Mouse (Mus musculus) limb, embryonic 15.5 days (tissue): ENCODE measurements around the gene Ero1lb. TPM values are rescaled to one million over a fixed set of nuclear protein-coding genes. Genes with fewer than 3 reads are reported as not detected.
"Not testable (repeated sequence)": the region's sequence is repeated elsewhere in the genome, so short reads cannot be mapped to it uniquely, and the experiment has no call there.

Experiments used
- ATAC-seq: fragments of 200-750 bp; cut with Nextera tagmentation; 2 replicates; pipeline ENCODE4 v1.8.0; 2017; ENCODE audit warnings: low read depth, moderate TSS enrichment; ENCODE audit not compliant: insufficient number of reproducible peaks, low FRiP score, low TSS enrichment
- H3K27ac ChIP-seq: fragments of 300-500 bp; sonication (generic); 2 replicates; pipeline ENCODE4 v1.5.1; 2015; ENCODE audit warnings: moderate library complexity, mild to moderate bottlenecking, inconsistent platforms
- H3K27me3 ChIP-seq: fragments of 300-500 bp; sonication (generic); 2 replicates; pipeline ENCODE4 v1.6.1; 2015; ENCODE audit warnings: inconsistent platforms
- H3K36me3 ChIP-seq: fragments of 300-500 bp; sonication (generic); 2 replicates; pipeline ENCODE4 v1.6.1; 2015; ENCODE audit warnings: inconsistent platforms
- H3K4me1 ChIP-seq: fragments of 300-500 bp; sonication (generic); 2 replicates; pipeline ENCODE4 v1.6.1; 2015; ENCODE audit warnings: inconsistent platforms
- H3K4me2 ChIP-seq: fragments of 300-500 bp; sonication (generic); 2 replicates; pipeline ENCODE4 v1.6.1; 2015; ENCODE audit warnings: mild to moderate bottlenecking, inconsistent platforms
- H3K4me3 ChIP-seq: fragments of 300-500 bp; sonication (generic); 2 replicates; pipeline ENCODE4 v1.5.1; 2015; ENCODE audit warnings: mild to moderate bottlenecking, inconsistent platforms
- H3K9ac ChIP-seq: fragments of 300-500 bp; sonication (generic); 2 replicates; pipeline ENCODE4 v1.6.1; 2015; ENCODE audit warnings: inconsistent platforms
- H3K9me3 ChIP-seq: fragments of 300-500 bp; sonication (generic); 2 replicates; pipeline ENCODE4 v1.6.1; 2016; ENCODE audit warnings: inconsistent platforms
- WGBS: fragments of 180-500 bp; shearing (Covaris S2); methylation state at CpG from one replicate; pipeline ENCODE4 v1.1.7; 2015; 5-methylcytosine and 5-hydroxymethylcytosine counted together
- polyA plus RNA-seq: library from polyadenylated mRNA; unstranded; fragments of >200 nt; fragmentation: Nextera tagmentation; extraction: Ambion mirVana; gene quantifications from 2 replicates; pipeline ENCODE4 v1.2.1, GENCODE M21; 2015

Gene Ero1lb
- polyA plus RNA-seq, 1 experiment from 2014 or later = 6.6 TPM

GRCm38 (mm10) chr13:12589003-12589402 lies 23.3 kb downstream of the Ero1lb start:
- Histone ChIP-seq H3K4me1 (no peaks in the 10 kb centered on the region), H3K27ac (no peak overlapping the region), H3K27me3 (no peaks in the 10 kb centered on the region), H3K4me3 (no peak overlapping the region), H3K9ac (no peak overlapping the region), H3K36me3 (no peaks in the 10 kb centered on the region), H3K4me2 (no peak overlapping the region), H3K9me3 (no peaks in the 10 kb centered on the region)
- 16% methylated on average over 3 of the region's 3 CpGs for WGBS
- no peak for ATAC-seq

GRCm38 (mm10) chr13:12597075-12597474 lies 31.4 kb downstream of the Ero1lb start:
- H3K4me2 ChIP-seq, H3K27me3 ChIP-seq, H3K36me3 ChIP-seq, H3K4me1 ChIP-seq, ATAC-seq, H3K9me3 ChIP-seq, H3K27ac ChIP-seq, H3K9ac ChIP-seq, H3K4me3 ChIP-seq: not testable (repeated sequence)
- 67% methylated on average over 4 of the region's 4 CpGs for WGBS

GRCm38 (mm10) chr13:12610206-12610605 lies 44.5 kb downstream of the Ero1lb start:
- H3K9me3 ChIP-seq, H3K4me3 ChIP-seq, H3K9ac ChIP-seq, ATAC-seq, H3K4me2 ChIP-seq, H3K36me3 ChIP-seq, H3K27me3 ChIP-seq, H3K27ac ChIP-seq, H3K4me1 ChIP-seq: not testable (repeated sequence)

- ATAC-seq, H3K9ac ChIP-seq, H3K4me2 ChIP-seq, H3K27ac ChIP-seq, H3K27me3 ChIP-seq, H3K36me3 ChIP-seq, H3K4me3 ChIP-seq, H3K4me1 ChIP-seq, H3K9me3 ChIP-seq: not testable (repeated sequence)
- 82% methylated on average over 6 of the region's 6 CpGs for WGBS
Measured at GRCm38 (mm10) chr13:12614026-12614425, 48.4 kb downstream of the Ero1lb start.

GRCm38 (mm10) chr13:12614591-12614990 lies 48.9 kb downstream of the Ero1lb start:
- 70% methylated on average over 7 of the region's 7 CpGs for WGBS
- not testable (repeated sequence) for H3K36me3 ChIP-seq, H3K4me3 ChIP-seq, H3K4me1 ChIP-seq, H3K27ac ChIP-seq, H3K9me3 ChIP-seq, H3K4me2 ChIP-seq, ATAC-seq, H3K9ac ChIP-seq, H3K27me3 ChIP-seq

GRCm38 (mm10) chr13:12615014-12615413 lies 49.3 kb downstream of the Ero1lb start:
- H3K36me3 ChIP-seq, H3K4me2 ChIP-seq, H3K4me1 ChIP-seq, H3K27me3 ChIP-seq, H3K9ac ChIP-seq, H3K27ac ChIP-seq, H3K4me3 ChIP-seq, H3K9me3 ChIP-seq: not testable (repeated sequence)
- WGBS = 60% methylated on average over 10 of the region's 10 CpGs
- ATAC-seq = 0 out of 2 replicates have a peak, but pooled peaks have one; percentile 30

- WGBS = 89% methylated on average over 3 of the region's 3 CpGs
- not testable (repeated sequence) for H3K27ac ChIP-seq, H3K27me3 ChIP-seq, H3K4me3 ChIP-seq, H3K9ac ChIP-seq, H3K4me1 ChIP-seq, ATAC-seq, H3K9me3 ChIP-seq, H3K4me2 ChIP-seq
- peaks cover 12% of the 10 kb centered on the region for H3K36me3 ChIP-seq
Measured at GRCm38 (mm10) chr13:12616489-12616888, 50.8 kb downstream of the Ero1lb start.

GRCm38 (mm10) chr13:12619808-12620207 lies 54.1 kb downstream of the Ero1lb start:
- not testable (repeated sequence) for H3K4me2 ChIP-seq, ATAC-seq, H3K4me1 ChIP-seq, H3K9ac ChIP-seq, H3K4me3 ChIP-seq, H3K9me3 ChIP-seq, H3K27me3 ChIP-seq, H3K27ac ChIP-seq
- peaks cover 12% of the 10 kb centered on the region for H3K36me3 ChIP-seq
- 91% methylated on average over 8 of the region's 8 CpGs for WGBS

- H3K4me2 ChIP-seq, H3K36me3 ChIP-seq, H3K9ac ChIP-seq, H3K9me3 ChIP-seq, H3K27me3 ChIP-seq, H3K27ac ChIP-seq, H3K4me3 ChIP-seq, H3K4me1 ChIP-seq, ATAC-seq: not testable (repeated sequence)
- 90% methylated on average over 3 of the region's 3 CpGs for WGBS
Measured at GRCm38 (mm10) chr13:12626061-12626460, 60.4 kb downstream of the Ero1lb start.

GRCm38 (mm10) chr13:12627746-12628145 lies 62.1 kb downstream of the Ero1lb start:
- 89% methylated on average over 8 of the region's 8 CpGs for WGBS
- not testable (repeated sequence) for ATAC-seq

GRCm38 (mm10) chr13:12628181-12628580 lies 62.5 kb downstream of the Ero1lb start:
- H3K27me3 ChIP-seq, H3K36me3 ChIP-seq, ATAC-seq, H3K9me3 ChIP-seq, H3K4me2 ChIP-seq, H3K27ac ChIP-seq, H3K4me3 ChIP-seq, H3K9ac ChIP-seq, H3K4me1 ChIP-seq: not testable (repeated sequence)
- 86% methylated on average over 5 of the region's 5 CpGs for WGBS

More at GRCm38 (mm10) chr13:12627746-12628145, 62.1 kb downstream of the Ero1lb start:
- H3K9ac ChIP-seq, H3K9me3 ChIP-seq, H3K27ac ChIP-seq, H3K36me3 ChIP-seq, H3K27me3 ChIP-seq, H3K4me1 ChIP-seq, H3K4me2 ChIP-seq, H3K4me3 ChIP-seq: not testable (repeated sequence)

- H3K4me1 ChIP-seq, H3K27ac ChIP-seq, ATAC-seq, H3K4me2 ChIP-seq, H3K4me3 ChIP-seq, H3K9me3 ChIP-seq, H3K27me3 ChIP-seq, H3K9ac ChIP-seq, H3K36me3 ChIP-seq: not testable (repeated sequence)
- WGBS = 67% methylated on average over 5 of the region's 5 CpGs
Measured at GRCm38 (mm10) chr13:12630252-12630651, 64.6 kb downstream of the Ero1lb start.

GRCm38 (mm10) chr13:12634941-12635588 lies 69.4 kb downstream of the Ero1lb start:
- ATAC-seq, H3K36me3 ChIP-seq, H3K9me3 ChIP-seq: not testable (repeated sequence)

More at GRCm38 (mm10) chr13:12634941-12635588, 69.4 kb downstream of the Ero1lb start:
- no CpG with 5 or more reads among the region's 6 CpGs for WGBS
- not testable (repeated sequence) for H3K4me2 ChIP-seq, H3K9ac ChIP-seq, H3K27me3 ChIP-seq, H3K4me3 ChIP-seq, H3K27ac ChIP-seq, H3K4me1 ChIP-seq
